Mouse (Mus musculus) CH12.LX (cell line): Measurements from ENCODE around the gene Clcn6. TPM values are rescaled to one million over a fixed set of nuclear protein-coding genes. Genes with fewer than 3 reads are reported as not detected.

ENCODE experiments used
- DNase-seq: peaks from one replicate; pipeline ENCODE4 v3.0.0-alpha.2; 2013; ENCODE audit errors: extremely low read depth
- H3K27ac ChIP-seq: 2 replicates; pipeline ENCODE4 v1.5.1; 2012; ENCODE audit warnings: low read depth, mild to moderate bottlenecking, control low read depth, moderate library complexity; ENCODE audit not compliant: insufficient read depth
- H3K27me3 ChIP-seq: replicated peaks from 2 replicates; pipeline ENCODE3; 2012; ENCODE audit warnings: inconsistent platforms
- H3K36me3 ChIP-seq, 2 experiments: replicated peaks in 1 of 2; 2 replicates each; pipeline versions ENCODE3 to v1.6.1; 2012; ENCODE audit warnings: inconsistent platforms in 1 of 2, low read length in 1 of 2, mild to moderate bottlenecking in 1 of 2, mixed read lengths in 1 of 2, moderate library complexity in 1 of 2; ENCODE audit not compliant: control insufficient read depth in 1 of 2, insufficient read depth in 1 of 2
- H3K4me1 ChIP-seq, 2 experiments: 2 replicates each; pipeline ENCODE4 v1.6.1; 2012; ENCODE audit warnings: inconsistent platforms in 1 of 2, moderate library complexity in 1 of 2; ENCODE audit not compliant: insufficient read depth in 2 of 2, control insufficient read depth in 1 of 2
- H3K4me2 ChIP-seq: 2 replicates; pipeline ENCODE4 v1.6.1; 2012; ENCODE audit warnings: low read depth, mild to moderate bottlenecking, control low read depth; ENCODE audit not compliant: poor library complexity, insufficient read depth, severe bottlenecking
- H3K4me3 ChIP-seq, 3 experiments: fragments of 150-350 bp in 1 of 3; sonication (generic) in 1 of 3; replicated peaks in 1 of 3; 2 replicates each; pipeline versions ENCODE3 to v1.5.1; 2011 to 2012; ENCODE audit warnings: low read depth in 2 of 3, low read length in 2 of 3, mild to moderate bottlenecking in 2 of 3, moderate library complexity in 2 of 3, control low read depth in 1 of 3, improper control_type of control experiment in 1 of 3, inconsistent platforms in 1 of 3, mixed read lengths in 1 of 3; ENCODE audit not compliant: poor library complexity in 1 of 3
- H3K79me2 ChIP-seq: replicated peaks from 2 replicates; pipeline ENCODE4 v1.6.1; 2012; ENCODE audit warnings: mild to moderate bottlenecking, moderate library complexity; ENCODE audit not compliant: control insufficient read depth, poor library complexity, insufficient read depth, severe bottlenecking; ENCODE audit errors: extremely low read depth
- H3K9ac ChIP-seq: 2 replicates; pipeline ENCODE4 v1.6.1; 2012; ENCODE audit warnings: low read depth, mild to moderate bottlenecking, control low read depth, moderate library complexity; ENCODE audit not compliant: insufficient read depth
- H3K9me3 ChIP-seq: replicated peaks from 2 replicates; pipeline ENCODE3; 2012; ENCODE audit warnings: low read length, inconsistent platforms, mixed read lengths
- BHLHE40 ChIP-seq: IDR thresholded peaks from 2 replicates; pipeline ENCODE4 v1.6.1; 2011; ENCODE audit warnings: mild to moderate bottlenecking, low read depth, low read length, improper control_type of control experiment
- CHD2 ChIP-seq: IDR thresholded peaks from 2 replicates; pipeline ENCODE4 v1.6.1; 2011; ENCODE audit warnings: low read length, improper control_type of control experiment
- CTCF ChIP-seq, 2 experiments: IDR thresholded peaks in 1 of 2; conservative IDR thresholded peaks in 1 of 2; 2 replicates each; pipeline ENCODE4 v1.5.1; 2011 to 2012; ENCODE audit warnings: low read depth in 2 of 2, low read length in 2 of 2, improper control_type of control experiment in 1 of 2, inconsistent platforms in 1 of 2, mild to moderate bottlenecking in 1 of 2, moderate library complexity in 1 of 2
- E2F4 ChIP-seq: IDR thresholded peaks from 2 replicates; pipeline ENCODE4 v1.6.1; 2011; ENCODE audit warnings: low read depth, low read length, improper control_type of control experiment; ENCODE audit not compliant: insufficient replicate concordance
- ELF1 ChIP-seq: IDR thresholded peaks from 2 replicates; pipeline ENCODE4 v1.6.1; 2014; ENCODE audit warnings: low read depth, mild to moderate bottlenecking, inconsistent platforms, low read length, improper control_type of control experiment
- EP300 ChIP-seq: IDR thresholded peaks from 2 replicates; pipeline ENCODE4 v1.6.1; 2011; ENCODE audit warnings: low read length, improper control_type of control experiment
- ETS1 ChIP-seq: conservative IDR thresholded peaks from 2 replicates; pipeline ENCODE4 v1.6.1; 2012; ENCODE audit warnings: low read depth, mild to moderate bottlenecking, inconsistent platforms, low read length, improper control_type of control experiment, moderate library complexity
- GABPA ChIP-seq: IDR thresholded peaks from 2 replicates; pipeline ENCODE4 v1.6.1; 2012; ENCODE audit warnings: low read depth, low read length, improper control_type of control experiment, inconsistent platforms; ENCODE audit not compliant: insufficient replicate concordance
- HCFC1 ChIP-seq: IDR thresholded peaks from 2 replicates; pipeline ENCODE4 v1.6.1; 2012; ENCODE audit warnings: low read depth, mild to moderate bottlenecking, inconsistent platforms, low read length, improper control_type of control experiment
- IRF4 ChIP-seq: IDR thresholded peaks from 2 replicates; pipeline ENCODE4 v1.6.1; 2014; ENCODE audit warnings: low read depth, mild to moderate bottlenecking, inconsistent platforms, low read length, improper control_type of control experiment
- KAT2A ChIP-seq: IDR thresholded peaks from 2 replicates; pipeline ENCODE4 v1.6.1; 2012; ENCODE audit warnings: low read length, improper control_type of control experiment, inconsistent platforms; ENCODE audit not compliant: insufficient replicate concordance
- MAX ChIP-seq: IDR thresholded peaks from 2 replicates; pipeline ENCODE4 v1.6.1; 2011; ENCODE audit warnings: low read length, improper control_type of control experiment
- MAZ ChIP-seq: IDR thresholded peaks from 2 replicates; pipeline ENCODE4 v1.6.1; 2012; ENCODE audit warnings: low read depth, mild to moderate bottlenecking, inconsistent platforms, low read length, improper control_type of control experiment, moderate library complexity
- MXI1 ChIP-seq: IDR thresholded peaks from 2 replicates; pipeline ENCODE4 v1.6.1; 2011; ENCODE audit warnings: mild to moderate bottlenecking, low read depth, low read length, improper control_type of control experiment
- NELFE ChIP-seq: IDR thresholded peaks from 2 replicates; pipeline ENCODE4 v1.6.1; 2011; ENCODE audit warnings: low read depth, low read length, improper control_type of control experiment
- NRF1 ChIP-seq: IDR thresholded peaks from 2 replicates; pipeline ENCODE4 v1.6.1; 2014; ENCODE audit warnings: low read depth, mild to moderate bottlenecking, inconsistent platforms, low read length, improper control_type of control experiment, moderate library complexity
- POLR2A ChIP-seq: IDR thresholded peaks from 2 replicates; pipeline ENCODE4 v1.6.1; 2011; ENCODE audit warnings: low read depth, mild to moderate bottlenecking, improper control_type of control experiment, low read length
- POLR2AphosphoS2 ChIP-seq: IDR thresholded peaks from 2 replicates; pipeline ENCODE4 v1.6.1; 2011; ENCODE audit warnings: low read depth, low read length, improper control_type of control experiment
- RCOR1 ChIP-seq: conservative IDR thresholded peaks from 2 replicates; pipeline ENCODE4 v1.6.1; 2012; ENCODE audit warnings: low read depth, mild to moderate bottlenecking, inconsistent platforms, low read length, improper control_type of control experiment
- USF1 ChIP-seq: IDR thresholded peaks from 2 replicates; pipeline ENCODE4 v1.6.1; 2014; ENCODE audit warnings: low read depth, mild to moderate bottlenecking, inconsistent platforms, low read length, improper control_type of control experiment
- USF2 ChIP-seq: conservative IDR thresholded peaks from 2 replicates; pipeline ENCODE4 v1.6.1; 2011; ENCODE audit warnings: low read depth, low read length, improper control_type of control experiment
- ZMIZ1 ChIP-seq: IDR thresholded peaks from 2 replicates; pipeline ENCODE4 v1.6.1; 2012; ENCODE audit warnings: low read depth, mild to moderate bottlenecking, inconsistent platforms, low read length, improper control_type of control experiment
- dilution Hi-C: fragments of 300-500 bp; cut with MboI; formaldehyde crosslinking; loops from 2 replicates; pipeline ENCODE4 v1.14.3; 2020; ENCODE audit warnings: low sequenced_read_pairs; ENCODE audit not compliant: extremely low pct_unique_long_range_greater_than_20kb, extremely low pct_ligation_motif_present
- in situ Hi-C: fragments of 300-500 bp; cut with MboI; formaldehyde crosslinking; loops from 3 replicates; pipeline ENCODE4 v1.14.3; 2019; ENCODE audit warnings: low sequenced_read_pairs, low pct_ligation_motif_present, low pct_unique_long_range_greater_than_20kb, mixed read lengths
- polyA plus RNA-seq: library from polyadenylated mRNA; unstranded; fragments of >175 nt; gene quantifications from 2 replicates; pipeline ENCODE4 v1.2.1, GENCODE M21; 2012; ENCODE audit warnings: low read depth; ENCODE audit not compliant: insufficient read length
- total RNA-seq, 2 experiments: library from RNA; depleted of rRNA; stranded (reverse); fragments of 300-350 nt in 1 of 2; fragments of >200 nt in 1 of 2; gene quantifications; 2 replicates each; pipeline ENCODE4 v1.2.3; 2012 to 2014

Clcn6 gene
- 5.5 and 5.7 TPM in 2 replicates for total RNA-seq (2012; rRNA removed)
- 3.7 and 4.8 TPM in 2 replicates for total RNA-seq (2014; rRNA removed)
- polyA plus RNA-seq: 9.2 and 10.6 TPM in 2 replicates

DNA sequence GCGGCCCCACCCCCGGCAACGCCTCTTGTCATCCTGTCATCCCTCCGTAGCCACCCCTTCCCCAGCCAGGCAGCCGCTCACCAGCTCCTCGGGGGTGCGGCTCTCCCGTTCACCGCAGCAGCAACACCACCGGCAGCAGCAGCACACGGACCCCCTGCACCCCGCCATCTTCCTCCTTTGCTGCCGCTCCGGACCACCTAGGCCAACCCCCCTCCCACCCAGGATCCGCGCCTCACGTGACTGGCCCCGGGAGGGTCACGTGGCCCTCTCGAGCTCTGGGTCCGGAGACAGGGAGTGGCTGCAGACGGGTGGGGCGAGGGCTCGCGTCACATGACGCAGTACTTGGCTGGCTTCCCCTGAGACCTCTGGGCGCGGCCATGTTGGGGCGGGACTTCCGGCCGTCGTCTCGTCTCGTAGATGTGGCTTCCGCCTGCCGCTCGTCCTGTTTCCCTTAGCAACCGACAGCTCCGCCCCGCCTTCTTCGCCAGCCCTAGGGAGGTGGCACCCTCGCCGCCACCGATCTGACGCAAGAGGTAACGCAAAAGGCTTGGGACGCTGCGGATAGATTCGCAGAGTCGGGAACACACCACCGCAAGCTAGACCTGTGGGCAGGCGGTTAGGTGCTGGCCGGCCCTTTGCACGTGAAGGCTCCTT is at the start of gene Clcn6, which contains the start of gene Mthfr:
Clcn6 (minus strand) TSS at position 222 of the 654 bp plus-strand sequence.
Mthfr (plus strand) TSS at position 478 of the 654 bp plus-strand sequence.
- H3K27ac ChIP-seq: peak within 1 kb of the TSS; percentile 87
- in situ Hi-C loops: no loop called here
- 0 out of 2 replicates have a peak, but pooled peaks cover 6% of the 10 kb centered on the region for H3K79me2 ChIP-seq
- dilution Hi-C loops: no loop called here
- peak within 1 kb of the TSS; percentile 62 for H3K4me2 ChIP-seq
- H3K36me3 ChIP-seq: peaks cover 21 to 40% of the 10 kb centered on the region in 2 experiments
- H3K27me3 ChIP-seq: no peaks in the 10 kb centered on the region
- H3K4me1 ChIP-seq: peaks cover 12 to 56% of the 10 kb centered on the region in 2 experiments
- peak; percentile 98 for DNase-seq
- H3K9ac ChIP-seq: peak within 1 kb of the TSS; percentile 90
- TF ChIP-seq RCOR1: no peak
- TF ChIP-seq KAT2A: peak; percentile 72; the same call in 1 of the 2 replicates
- peak; percentile 60 for TF ChIP-seq NRF1
- peak; percentile 98 for TF ChIP-seq MAX
- TF ChIP-seq MAZ: peak; percentile 84
- TF ChIP-seq POLR2AphosphoS2: peak; percentile 64; the same call in 1 of the 2 replicates
- peak; percentile 75 for TF ChIP-seq POLR2A
- 0 out of 2 replicates have a peak, but pooled peaks have one; percentile 53 for TF ChIP-seq ZMIZ1
- peak; percentile 99 for TF ChIP-seq BHLHE40
- TF ChIP-seq GABPA: no peak
- TF ChIP-seq USF1: peak; percentile 99
- peak; percentile 87 for TF ChIP-seq ELF1
- peak; percentile 27; the same call in 1 of the 2 replicates for TF ChIP-seq ETS1
- peak; percentile 74 for TF ChIP-seq NELFE
- peak; percentile 93 for TF ChIP-seq MXI1
- no peak for TF ChIP-seq E2F4
- no peak; the same call in 1 of the 2 replicates for TF ChIP-seq IRF4
- TF ChIP-seq CTCF (conservative IDR thresholded peaks at IDR 0.05 in 1 of 2, IDR thresholded peaks at IDR 0.05 in 1 of 2; ENCODE audit: low read depth in 2 of 2, low read length in 2 of 2): no peak
- TF ChIP-seq EP300: no peak
- TF ChIP-seq CHD2: no peak
- peak; percentile 86 for TF ChIP-seq HCFC1
- TF ChIP-seq USF2: peak; percentile 99
- H3K4me3 ChIP-seq: peak within 1 kb of the TSS; percentile 84 to 90 (median 87)
- H3K9me3 ChIP-seq: no peaks in the 10 kb centered on the region
